Mouse (Mus musculus) intestine, embryonic 16.5 days (tissue): ENCODE measurements around the gene Tmc2. TPM values are rescaled to one million over a fixed set of nuclear protein-coding genes. Genes with fewer than 3 reads are reported as not detected.

Source experiments
- polyA plus RNA-seq: library from polyadenylated mRNA; unstranded; fragments of >200 nt; fragmentation: Nextera tagmentation; extraction: Ambion mirVana; gene quantifications from 2 replicates; pipeline ENCODE4 v1.2.1, GENCODE M21; 2015

Gene Tmc2
- polyA plus RNA-seq, 1 experiment from 2014 or later: not detected

Other genes with a start within 250 kb of the Tmc2 start
- 0.09 and 0.24 TPM in 2 replicates for gene Tgm3, start 182.8 kb upstream of the Tmc2 start, polyA plus RNA-seq
- gene Tgm6, start 82.8 kb upstream of the Tmc2 start, polyA plus RNA-seq: not detected in 2 replicates
- 470 and 526 TPM in 2 replicates for gene Snrpb, start 15.8 kb upstream of the Tmc2 start, polyA plus RNA-seq
- gene Nop56, start 79.2 kb downstream of the Tmc2 start, polyA plus RNA-seq: 209 and 237 TPM in 2 replicates
- 300 and 308 TPM in 2 replicates for gene Idh3b, start 89.4 kb downstream of the Tmc2 start, polyA plus RNA-seq
- gene Ebf4, start 100.0 kb downstream of the Tmc2 start, polyA plus RNA-seq: 0.97 and 1.2 TPM in 2 replicates
- gene Cpxm1, start 202.4 kb downstream of the Tmc2 start, polyA plus RNA-seq: 32.1 and 36.6 TPM in 2 replicates
- not detected in 2 replicates for gene Gm28372, start 210.0 kb downstream of the Tmc2 start, polyA plus RNA-seq
- gene 1700020A23Rik, start 210.1 kb downstream of the Tmc2 start, polyA plus RNA-seq: 0.32 TPM in 1 of 2 replicates, not detected in the other
- not detected in 2 replicates for gene Tmem239, start 211.3 kb downstream of the Tmc2 start, polyA plus RNA-seq
- 75.0 and 81.5 TPM in 2 replicates for gene Vps16, start 229.1 kb downstream of the Tmc2 start, polyA plus RNA-seq
- gene Pced1a, start 229.5 kb downstream of the Tmc2 start, polyA plus RNA-seq: 10.7 and 13.2 TPM in 2 replicates